Mouse (Mus musculus): ENCODE measurements around the gene Fam104a. TPM values are rescaled to one million over a fixed set of nuclear protein-coding genes. Genes with fewer than 3 reads are reported as not detected.

The Fam104a gene
- polyA plus RNA-seq (2015; fragmentation: Nextera tagmentation; extraction: Ambion mirVana), result 37.8 and 40.1 TPM in 2 replicates

DNA sequence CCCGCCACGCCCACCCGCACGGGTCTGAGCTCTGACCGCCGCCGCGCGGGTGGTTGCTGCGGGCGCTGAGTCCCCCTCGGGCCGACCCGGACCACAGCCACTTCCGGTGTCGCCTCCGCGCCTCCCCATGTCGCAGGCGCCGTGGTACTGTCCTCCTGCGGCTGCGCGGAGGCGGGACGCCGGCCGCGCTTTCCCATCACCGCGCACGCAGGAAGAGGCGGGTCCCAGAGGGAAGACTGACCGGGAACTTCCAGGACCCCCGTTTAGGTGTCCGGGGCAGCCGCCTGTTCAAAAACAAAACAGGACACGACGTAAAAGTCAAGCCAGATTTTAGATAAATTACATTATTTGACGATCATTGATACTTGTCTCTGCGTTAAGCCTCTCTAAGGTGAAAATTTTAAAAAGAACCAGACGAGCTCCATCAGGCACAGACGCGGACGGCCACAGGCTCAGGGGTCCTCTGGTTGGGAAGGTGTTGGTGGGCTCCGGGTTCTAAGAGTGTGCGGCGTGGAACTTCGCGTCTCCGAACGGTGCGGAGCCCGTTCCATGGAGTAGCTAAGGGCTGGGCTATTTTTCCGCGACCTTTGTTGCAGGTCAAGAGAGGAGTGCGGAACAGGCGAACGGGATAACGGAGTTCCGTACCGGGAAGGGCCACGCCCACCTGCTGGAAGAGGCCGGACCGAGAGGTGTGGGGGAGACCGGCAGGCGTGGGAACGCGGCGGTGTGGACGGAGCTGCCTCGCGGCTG is at the start of gene Fam104a, which contains the start of gene D11Wsu47e:
Gene Fam104a (minus strand): TSS at position 199 of the 750 bp plus-strand sequence.
Gene D11Wsu47e (plus strand): TSS at position 456 of the 750 bp plus-strand sequence.
- WGBS, result 1% methylated on average over 62 of the region's 73 CpGs
- peak within 1 kb of the TSS; percentile 89 for H3K9ac ChIP-seq (replicated peaks)
- peaks cover 17% of the 10 kb centered on the region for H3K36me3 ChIP-seq
- peak within 1 kb of the TSS; percentile 93 for H3K27ac ChIP-seq (replicated peaks)
- no peaks in the 10 kb centered on the region for H3K9me3 ChIP-seq (replicated peaks)
- no peaks in the 10 kb centered on the region for H3K27me3 ChIP-seq (replicated peaks)
- H3K4me1 ChIP-seq, result peaks cover 49% of the 10 kb centered on the region
- H3K4me2 ChIP-seq, result peak within 1 kb of the TSS; percentile 90
- ATAC-seq (ENCODE audit: low FRiP score), result peak; percentile 96
- H3K4me3 ChIP-seq (replicated peaks), result peak within 1 kb of the TSS; percentile 91

- Histone ChIP-seq H3K27me3 (replicated peaks) (no peaks in the 10 kb centered on the region), H3K9ac (replicated peaks) (no peak overlapping the region), H3K4me2 (no peak overlapping the region), H3K4me3 (replicated peaks) (no peak overlapping the region), H3K27ac (replicated peaks) (no peak overlapping the region), H3K4me1 (peaks cover 60% of the 10 kb centered on the region), H3K36me3 (peaks cover 23% of the 10 kb centered on the region), H3K9me3 (replicated peaks) (no peaks in the 10 kb centered on the region)
- 92% methylated on average over 10 of the region's 10 CpGs for whole genome bisulfite sequencing
- ATAC-seq (ENCODE audit: low FRiP score), result no peak
These were observed 48.1 kb upstream of the Fam104a start for GRCm38 (mm10) chr11:113731945-113732612.

DNA sequence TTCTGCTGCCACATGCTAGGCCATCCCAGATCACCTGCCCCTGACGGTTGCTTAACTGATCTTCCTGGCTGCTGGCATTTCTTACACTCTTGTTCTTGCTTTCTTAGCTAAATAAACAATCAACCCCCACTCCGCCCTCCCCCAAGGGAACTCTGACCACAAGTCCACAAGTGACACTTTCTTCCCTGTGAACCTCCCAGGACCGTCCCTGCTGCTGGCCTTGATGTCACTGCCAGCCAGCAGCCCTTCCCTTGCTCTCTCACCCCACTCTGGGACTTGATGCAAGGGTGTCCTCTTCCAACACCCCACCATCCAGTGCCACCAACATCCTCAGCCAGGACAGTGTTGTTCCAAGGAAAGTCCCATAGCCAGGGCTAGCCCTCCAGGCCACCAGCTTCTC is 46.9 kb upstream of the Fam104a start:
- no peaks in the 10 kb centered on the region for H3K27me3 ChIP-seq (replicated peaks)
- H3K27ac ChIP-seq (replicated peaks), result no peak overlapping the region
- no peak overlapping the region for H3K4me3 ChIP-seq (replicated peaks)
- H3K9ac ChIP-seq (replicated peaks), result no peak overlapping the region
- 88% methylated on average over 3 of the region's 3 CpGs for WGBS
- H3K36me3 ChIP-seq, result peaks cover 26% of the 10 kb centered on the region
- no peak overlapping the region for H3K4me2 ChIP-seq
- ATAC-seq (ENCODE audit: low FRiP score), result no peak
- H3K4me1 ChIP-seq, result peaks cover 57% of the 10 kb centered on the region
- H3K9me3 ChIP-seq (replicated peaks), result no peaks in the 10 kb centered on the region

DNA sequence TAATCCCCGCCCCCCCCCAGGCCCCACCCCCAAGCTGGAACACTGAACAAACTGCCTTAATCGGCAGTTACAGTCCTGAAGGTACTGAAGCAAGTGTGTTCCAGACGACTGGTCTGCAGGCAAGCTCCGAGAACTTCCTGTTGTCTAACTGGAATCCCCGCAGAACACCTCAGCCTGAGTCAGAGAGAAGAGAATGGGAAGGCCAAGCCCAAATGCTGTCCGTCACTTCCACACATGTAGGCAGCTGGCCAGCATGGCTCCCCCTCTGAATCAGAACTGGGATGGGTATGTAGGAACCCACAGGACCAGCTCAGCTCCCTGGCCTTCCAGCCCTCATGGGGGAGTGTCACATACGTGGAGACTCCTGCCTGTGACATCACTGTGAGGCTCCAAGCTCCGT is 46.0 kb upstream of the Fam104a start:
- H3K4me1 ChIP-seq, result peaks cover 66% of the 10 kb centered on the region
- H3K9me3 ChIP-seq (replicated peaks), result no peaks in the 10 kb centered on the region
- H3K27me3 ChIP-seq (replicated peaks), result no peaks in the 10 kb centered on the region
- no peak overlapping the region for H3K27ac ChIP-seq (replicated peaks)
- peaks cover 26% of the 10 kb centered on the region for H3K36me3 ChIP-seq
- WGBS, result 74% methylated on average over 8 of the region's 8 CpGs
- ATAC-seq (ENCODE audit: low FRiP score), result no peak
- H3K4me2 ChIP-seq, result no peak overlapping the region
- no peak overlapping the region for H3K9ac ChIP-seq (replicated peaks)
- H3K4me3 ChIP-seq (replicated peaks), result no peak overlapping the region

DNA sequence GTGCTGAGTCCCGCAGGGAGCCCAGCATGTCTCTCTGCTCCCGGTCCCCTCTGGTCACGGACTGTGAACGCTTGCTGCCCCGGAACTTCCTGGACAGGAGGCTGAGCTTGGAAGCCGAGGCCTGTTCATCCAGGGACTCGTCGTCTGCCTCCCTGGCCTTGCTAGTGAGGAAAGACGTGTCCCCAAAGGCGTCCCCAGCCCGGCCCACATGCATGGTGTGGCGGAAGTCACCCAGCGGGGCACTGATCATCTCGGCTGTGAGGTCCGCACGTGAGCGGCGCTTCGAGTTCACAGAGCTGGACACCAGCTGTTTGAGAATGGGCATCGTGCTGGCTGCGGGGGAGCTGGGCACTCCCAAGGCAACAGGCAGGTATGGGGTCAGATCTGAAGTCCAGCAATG is 45.3 kb upstream of the Fam104a start:
- H3K9ac ChIP-seq (replicated peaks), result no peak overlapping the region
- H3K4me2 ChIP-seq, result no peak overlapping the region
- H3K9me3 ChIP-seq (replicated peaks), result no peaks in the 10 kb centered on the region
- H3K27ac ChIP-seq (replicated peaks), result no peak overlapping the region
- no peak overlapping the region for H3K4me3 ChIP-seq (replicated peaks)
- no peak for ATAC-seq (ENCODE audit: low FRiP score)
- no peaks in the 10 kb centered on the region for H3K27me3 ChIP-seq (replicated peaks)
- H3K36me3 ChIP-seq, result peaks cover 26% of the 10 kb centered on the region
- WGBS, result 85% methylated on average over 21 of the region's 21 CpGs
- peaks cover 63% of the 10 kb centered on the region for H3K4me1 ChIP-seq

GRCm38 (mm10) chr11:113727992-113728391 is 44.0 kb upstream of the Fam104a start:
- Histone ChIP-seq H3K4me2 (no peak overlapping the region), H3K9me3 (replicated peaks) (no peaks in the 10 kb centered on the region), H3K27ac (replicated peaks) (no peak overlapping the region), H3K4me1 (peaks cover 51% of the 10 kb centered on the region), H3K36me3 (peaks cover 26% of the 10 kb centered on the region), H3K9ac (replicated peaks) (no peak overlapping the region), H3K27me3 (replicated peaks) (no peaks in the 10 kb centered on the region), H3K4me3 (replicated peaks) (no peak overlapping the region)
- no peak for ATAC-seq (ENCODE audit: low FRiP score)
- 76% methylated on average over 6 of the region's 6 CpGs for WGBS

DNA sequence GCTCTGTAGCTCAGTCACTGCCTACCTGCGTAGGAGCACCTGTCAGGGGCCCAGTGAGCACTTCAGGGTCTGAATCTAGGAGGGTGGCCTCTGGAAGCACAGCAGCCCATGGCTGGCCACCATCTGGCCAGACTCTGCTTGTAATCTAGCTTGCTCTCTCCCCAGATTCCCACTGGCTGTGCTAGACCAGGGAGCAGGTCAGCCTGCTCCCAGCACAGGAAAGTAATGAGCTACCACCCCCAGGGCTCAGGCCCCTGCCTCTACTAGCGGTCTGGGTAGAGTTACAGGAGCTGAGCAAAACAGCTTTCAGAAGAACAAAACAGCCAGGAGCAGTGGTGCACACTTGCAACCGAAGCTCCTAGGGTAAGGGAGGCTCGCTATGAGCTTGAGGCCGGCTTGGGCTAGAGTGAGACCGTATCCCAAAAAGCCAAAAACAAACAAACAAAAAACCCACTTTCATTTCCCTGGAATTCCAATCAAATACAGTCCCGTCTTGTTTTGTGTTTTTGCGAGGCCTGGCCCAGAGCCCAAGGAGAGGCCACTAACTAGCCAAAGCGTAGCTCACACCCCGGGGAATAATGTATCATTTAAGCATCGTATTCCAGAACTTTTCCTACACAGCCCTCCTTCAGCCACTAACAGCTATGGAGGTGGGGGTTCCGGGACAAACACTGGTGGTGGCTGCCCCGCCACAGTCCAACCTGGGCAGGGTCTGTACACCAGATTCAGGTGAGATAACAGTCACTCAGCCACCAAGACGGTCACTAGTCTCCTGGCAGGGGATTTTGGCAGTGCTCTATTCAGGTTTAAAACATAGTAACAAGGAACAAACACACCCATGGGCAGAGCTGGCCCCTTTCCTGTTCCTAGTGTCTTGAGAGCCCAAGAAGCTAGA is 43.3 kb upstream of the Fam104a start:
- no peak overlapping the region for H3K9ac ChIP-seq (replicated peaks)
- H3K9me3 ChIP-seq (replicated peaks), result no peaks in the 10 kb centered on the region
- peaks cover 26% of the 10 kb centered on the region for H3K36me3 ChIP-seq
- H3K4me1 ChIP-seq, result peaks cover 51% of the 10 kb centered on the region
- H3K4me2 ChIP-seq, result no peak overlapping the region
- WGBS, result 69% methylated on average over 14 of the region's 14 CpGs
- H3K27me3 ChIP-seq (replicated peaks), result no peaks in the 10 kb centered on the region
- no peak overlapping the region for H3K4me3 ChIP-seq (replicated peaks)
- 0 out of 2 replicates have a peak overlapping the region, but pooled peaks have one; percentile 56 for H3K27ac ChIP-seq (replicated peaks)
- no peak for ATAC-seq (ENCODE audit: low FRiP score)

DNA sequence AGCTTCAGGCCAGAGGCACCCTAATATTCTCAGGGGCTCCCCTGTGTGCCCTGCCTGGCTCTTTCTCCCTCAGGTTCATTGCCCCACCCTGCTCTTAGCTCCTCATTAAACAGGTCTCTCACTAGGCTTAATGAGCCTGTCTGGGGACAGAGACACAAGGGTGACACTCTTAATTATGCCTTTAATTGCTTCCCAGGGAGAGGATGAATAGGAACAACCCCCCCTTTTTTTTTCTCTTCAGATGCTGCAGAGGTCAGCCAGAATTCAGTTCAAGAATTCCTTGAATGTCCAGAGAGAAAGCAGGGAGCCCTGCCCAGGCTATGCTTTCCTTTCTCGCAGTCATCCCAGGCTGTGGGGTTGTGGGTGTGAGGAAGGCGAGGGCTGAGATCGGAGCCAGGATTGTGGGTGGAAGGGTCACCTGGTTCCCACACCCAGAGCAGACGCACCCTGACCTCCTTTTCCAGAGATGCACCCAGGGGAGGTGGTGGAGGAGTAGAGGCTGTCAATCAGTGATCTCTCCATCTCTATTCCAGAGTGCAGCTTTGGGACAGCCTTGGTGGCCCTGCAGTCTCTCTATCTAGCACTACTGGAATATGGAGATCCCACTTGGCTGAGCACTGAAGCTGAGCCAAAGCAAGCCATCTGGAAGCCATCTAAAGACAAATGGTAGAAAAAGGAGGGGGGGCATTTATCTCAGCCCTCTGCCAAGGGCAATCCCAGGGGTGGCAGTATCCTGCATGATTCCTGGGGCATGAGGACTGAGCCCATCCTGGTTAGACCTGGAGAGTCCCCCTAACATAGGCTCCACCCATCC is 41.5 kb upstream of the Fam104a start:
- no peak overlapping the region for H3K4me3 ChIP-seq (replicated peaks)
- peak; percentile 46 for ATAC-seq (ENCODE audit: low FRiP score)
- peaks cover 26% of the 10 kb centered on the region for H3K36me3 ChIP-seq
- no peak overlapping the region for H3K9ac ChIP-seq (replicated peaks)
- H3K27ac ChIP-seq (replicated peaks), result peak overlapping the region; percentile 72
- WGBS, result 51% methylated on average over 4 of the region's 4 CpGs
- no peaks in the 10 kb centered on the region for H3K9me3 ChIP-seq (replicated peaks)
- H3K4me2 ChIP-seq, result no peak overlapping the region
- no peaks in the 10 kb centered on the region for H3K27me3 ChIP-seq (replicated peaks)
- peaks cover 47% of the 10 kb centered on the region for H3K4me1 ChIP-seq

DNA sequence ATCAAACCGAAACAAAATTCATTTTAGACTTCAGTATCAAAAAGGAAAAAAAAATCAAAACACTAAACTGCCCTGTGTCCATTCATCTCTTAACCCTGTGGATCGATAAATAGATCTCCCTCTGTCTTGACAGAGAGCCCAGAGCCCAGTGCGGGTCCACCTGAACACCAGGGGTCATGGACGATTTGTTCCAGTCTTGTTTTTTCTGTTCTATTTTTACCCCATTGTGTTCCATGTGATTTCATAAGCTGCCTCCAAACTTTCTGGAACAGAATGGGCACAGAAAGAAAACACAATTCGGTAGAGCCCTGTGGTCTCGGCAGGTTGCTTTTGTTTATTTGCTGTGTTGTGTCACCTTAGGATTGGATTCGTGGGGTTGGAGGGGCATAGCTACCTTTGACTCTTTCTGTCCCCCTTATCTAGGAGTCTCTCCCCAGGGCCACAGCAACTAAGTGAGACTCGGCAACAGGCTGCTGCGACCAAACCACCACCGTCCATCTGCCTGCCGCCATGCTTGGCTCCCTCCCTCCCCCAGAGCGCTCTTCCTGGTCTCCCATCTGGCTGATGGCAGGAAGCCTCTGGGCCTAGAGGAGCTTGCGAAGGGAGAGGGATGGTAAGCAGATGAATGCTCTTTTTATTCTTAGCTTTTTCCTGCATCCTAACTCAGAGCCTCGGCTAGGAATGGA is 38.6 kb upstream of the Fam104a start:
- no peak overlapping the region for H3K9ac ChIP-seq (replicated peaks)
- ATAC-seq (ENCODE audit: low FRiP score), result no peak
- no peak overlapping the region for H3K27ac ChIP-seq (replicated peaks)
- H3K4me1 ChIP-seq, result peaks cover 22% of the 10 kb centered on the region
- H3K36me3 ChIP-seq, result peaks cover 8% of the 10 kb centered on the region
- H3K4me3 ChIP-seq (replicated peaks), result no peak overlapping the region
- H3K27me3 ChIP-seq (replicated peaks), result no peaks in the 10 kb centered on the region
- H3K9me3 ChIP-seq (replicated peaks), result no peaks in the 10 kb centered on the region
- no peak overlapping the region for H3K4me2 ChIP-seq
- 76% methylated on average over 14 of the region's 14 CpGs for WGBS

GRCm38 (mm10) chr11:113717767-113718424 is 33.9 kb upstream of the Fam104a start:
- no peaks in the 10 kb centered on the region for H3K4me1 ChIP-seq
- WGBS, result 55% methylated on average over 16 of the region's 16 CpGs
- ATAC-seq (ENCODE audit: low FRiP score), result no peak

More at GRCm38 (mm10) chr11:113717767-113718424, 33.9 kb upstream of the Fam104a start:
- H3K27me3 ChIP-seq (replicated peaks), result no peaks in the 10 kb centered on the region
- no peak overlapping the region for H3K4me3 ChIP-seq (replicated peaks)
- H3K27ac ChIP-seq (replicated peaks), result no peak overlapping the region
- no peaks in the 10 kb centered on the region for H3K36me3 ChIP-seq
- H3K9ac ChIP-seq (replicated peaks), result no peak overlapping the region
- no peak overlapping the region for H3K4me2 ChIP-seq
- no peaks in the 10 kb centered on the region for H3K9me3 ChIP-seq (replicated peaks)

Measured in neural tube, embryonic 15.5 days (tissue).